Mouse (Mus musculus) heart, postnatal 0 days (tissue): Measurements from ENCODE around the gene Cap2. TPM values are rescaled to one million over a fixed set of nuclear protein-coding genes. Genes with fewer than 3 reads are reported as not detected.

Experiments
- ATAC-seq: fragments of 200-750 bp; cut with Nextera tagmentation; 2 replicates; pipeline ENCODE4 v1.8.0; 2017; ENCODE audit warnings: low read depth, moderate number of reproducible peaks, moderate library complexity; ENCODE audit not compliant: insufficient read depth
- DNase-seq: peaks from one replicate; pipeline ENCODE4 v3.0.0-alpha.2; 2016; ENCODE audit warnings: low spot score
- H3K27ac ChIP-seq: fragments of 300-500 bp; sonication (generic); 2 replicates; pipeline ENCODE4 v1.5.1; 2014; ENCODE audit warnings: low read depth, mild to moderate bottlenecking
- H3K27me3 ChIP-seq: fragments of 300-500 bp; sonication (generic); 2 replicates; pipeline ENCODE4 v1.6.1; 2014; ENCODE audit warnings: low read length, mixed read lengths; ENCODE audit not compliant: control insufficient read depth, insufficient read depth
- H3K36me3 ChIP-seq: fragments of 300-500 bp; sonication (generic); replicated peaks from 2 replicates; pipeline ENCODE4 v1.6.1; 2014; ENCODE audit warnings: low read length, mixed read lengths; ENCODE audit not compliant: control insufficient read depth, insufficient read depth
- H3K4me1 ChIP-seq: fragments of 300-500 bp; sonication (generic); 2 replicates; pipeline ENCODE4 v1.6.1; 2014; ENCODE audit warnings: antibody characterized with exemption; ENCODE audit not compliant: control insufficient read depth, insufficient read depth
- H3K4me2 ChIP-seq: fragments of 300-500 bp; sonication (generic); 2 replicates; pipeline ENCODE4 v1.6.1; 2014; ENCODE audit warnings: low read depth, mild to moderate bottlenecking, low read length, moderate library complexity
- H3K4me3 ChIP-seq: fragments of 300-500 bp; sonication (generic); 2 replicates; pipeline ENCODE4 v1.5.1; 2014; ENCODE audit warnings: low read depth, low read length
- H3K9ac ChIP-seq: fragments of 300-500 bp; sonication (generic); replicated peaks from 2 replicates; pipeline ENCODE4 v1.6.1; 2014; ENCODE audit warnings: low read depth, low read length, mixed read lengths
- H3K9me3 ChIP-seq: fragments of 300-500 bp; sonication (generic); replicated peaks from 2 replicates; pipeline ENCODE4 v1.6.1; 2016; ENCODE audit warnings: low read length; ENCODE audit not compliant: control insufficient read depth
- CTCF ChIP-seq: IDR thresholded peaks from 2 replicates; pipeline ENCODE4 v1.5.1; 2016; ENCODE audit warnings: antibody characterized with exemption, control low read depth, low read depth
- EP300 ChIP-seq: IDR thresholded peaks from 2 replicates; pipeline ENCODE4 v1.6.1; 2016; ENCODE audit warnings: antibody characterized with exemption, low read depth
- WGBS: fragments of 180-500 bp; shearing (Covaris S2); extraction: QIAGEN DNeasy Blood & Tissue Kit; methylation state at CpG from one replicate; pipeline ENCODE4 v1.1.7; 2014; 5-methylcytosine and 5-hydroxymethylcytosine counted together
- polyA plus RNA-seq: library from polyadenylated mRNA; unstranded; fragments of >200 nt; fragmentation: Nextera tagmentation; extraction: Ambion mirVana; gene quantifications from 2 replicates; pipeline ENCODE4 v1.2.1, GENCODE M21; 2015
- total RNA-seq: library from RNA; depleted of rRNA; stranded (reverse); fragments of >200 nt; gene quantifications from 2 replicates; pipeline ENCODE4 v1.2.3, GENCODE M21; 2014; ENCODE audit warnings: low replicate concordance

The Cap2 gene
- total and polyA plus RNA-seq, 2 experiments from 2014 or later, result 144 to 257 TPM

DNA sequence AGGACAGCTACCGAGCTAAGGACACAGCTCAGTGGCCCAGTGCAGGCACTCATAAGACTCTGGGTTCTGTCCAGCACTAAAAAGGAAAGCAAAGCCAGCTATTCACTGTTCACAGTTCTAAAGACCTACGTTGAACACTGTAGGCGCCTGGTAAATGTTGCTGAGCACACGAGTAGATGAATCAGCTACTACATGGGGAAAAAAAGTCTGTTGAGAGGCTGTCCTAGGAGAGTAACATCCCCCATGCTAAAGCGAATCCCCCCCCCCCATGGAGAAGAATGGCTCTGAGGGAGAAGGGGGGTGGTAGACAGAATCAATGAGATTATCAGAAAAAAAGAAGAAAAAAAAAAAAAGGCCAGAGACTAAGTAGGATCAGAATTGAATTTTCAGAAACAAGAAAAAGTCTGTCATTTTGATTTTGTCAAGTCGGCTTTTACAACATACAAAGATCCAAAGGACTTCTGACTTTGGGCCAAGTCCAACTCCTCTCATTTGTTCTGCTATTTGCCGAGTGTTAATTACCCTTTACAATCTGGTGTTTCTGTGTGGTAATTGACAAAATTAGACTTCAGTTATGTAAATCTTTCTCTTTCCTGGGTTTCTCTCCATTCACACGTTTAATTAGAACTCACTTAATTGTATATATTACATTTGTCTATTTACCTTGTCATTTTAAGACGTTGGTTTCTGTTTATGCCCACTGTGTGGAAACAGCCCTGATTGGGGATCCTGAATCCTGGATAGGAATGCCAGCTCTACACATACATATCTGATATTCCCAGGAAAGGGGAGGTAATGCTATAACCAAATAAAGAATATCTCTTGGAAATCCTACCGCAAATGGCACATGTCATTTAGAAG is 139.2 kb downstream of the Cap2 start:
- no peak for TF ChIP-seq CTCF
- TF ChIP-seq EP300, result no peak
- Histone ChIP-seq H3K4me3 (no peak overlapping the region), H3K4me2 (no peak overlapping the region), H3K27me3 (no peaks in the 10 kb centered on the region), H3K9ac (no peak overlapping the region), H3K4me1 (no peaks in the 10 kb centered on the region), H3K36me3 (peaks cover 62% of the 10 kb centered on the region), H3K9me3 (peaks cover 8% of the 10 kb centered on the region), H3K27ac (no peak overlapping the region)
- 93% methylated on average over 10 of the region's 10 CpGs for WGBS
- no peak for ATAC-seq
- DNase-seq, result no peak

DNA sequence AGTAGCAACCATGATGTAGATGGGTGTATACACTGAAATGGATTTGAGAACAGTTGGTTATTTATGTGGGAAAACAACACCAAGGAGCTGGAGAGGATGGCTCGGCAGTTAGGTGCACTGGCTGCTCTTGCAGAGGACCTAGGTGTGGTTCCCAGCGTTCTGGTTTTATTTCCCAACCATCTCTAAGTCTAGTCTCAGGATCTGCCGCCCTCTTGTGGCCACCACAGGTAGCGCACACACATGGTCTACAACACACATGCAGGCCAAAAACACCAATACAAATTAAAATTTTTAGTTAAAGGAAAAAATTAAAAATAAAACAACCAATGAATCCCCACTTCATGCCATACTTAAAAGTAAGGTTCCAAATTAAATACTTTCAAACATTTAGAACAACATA is 140.7 kb downstream of the Cap2 start:
- DNase-seq (no peak), ATAC-seq (no peak)
- Histone ChIP-seq H3K9ac (no peak overlapping the region), H3K4me1 (no peaks in the 10 kb centered on the region), H3K27ac (no peak overlapping the region), H3K36me3 (peaks cover 50% of the 10 kb centered on the region), H3K27me3 (no peaks in the 10 kb centered on the region), H3K9me3 (peaks cover 8% of the 10 kb centered on the region), H3K4me2 (no peak overlapping the region), H3K4me3 (no peak overlapping the region)
- 90% methylated on average over 4 of the region's 4 CpGs for WGBS
- TF ChIP-seq EP300 (no peak), CTCF (peak; percentile 36)

DNA sequence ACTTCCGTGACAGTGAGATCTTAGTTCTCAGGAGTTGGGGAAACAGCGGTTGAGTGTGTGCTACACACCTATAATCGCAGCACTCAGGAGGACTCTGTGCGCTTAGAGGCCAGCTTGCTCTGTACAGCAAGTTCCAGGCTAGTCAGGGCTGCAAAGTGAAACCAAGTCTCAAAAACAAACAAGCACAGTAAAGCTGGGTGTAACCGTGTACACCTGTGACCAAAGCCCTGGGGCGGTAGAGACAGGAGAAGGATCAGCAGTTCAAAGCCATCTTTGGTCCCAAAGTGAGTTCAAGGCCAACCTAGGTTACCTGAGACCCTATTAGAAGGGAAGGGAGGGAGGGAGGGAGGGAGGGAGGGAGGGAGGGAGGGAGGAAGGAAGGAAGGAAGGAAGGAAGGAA is 142.5 kb downstream of the Cap2 start:
- H3K36me3 ChIP-seq, result peaks cover 46% of the 10 kb centered on the region
- no peak overlapping the region for H3K4me2 ChIP-seq
- no peak for ATAC-seq
- no peaks in the 10 kb centered on the region for H3K4me1 ChIP-seq
- H3K9ac ChIP-seq, result no peak overlapping the region
- no peaks in the 10 kb centered on the region for H3K27me3 ChIP-seq
- WGBS, result 94% methylated on average over 6 of the region's 6 CpGs
- peaks cover 8% of the 10 kb centered on the region for H3K9me3 ChIP-seq
- no peak overlapping the region for H3K4me3 ChIP-seq
- no peak for DNase-seq
- no peak for TF ChIP-seq EP300
- no peak for TF ChIP-seq CTCF
- no peak overlapping the region for H3K27ac ChIP-seq

DNA sequence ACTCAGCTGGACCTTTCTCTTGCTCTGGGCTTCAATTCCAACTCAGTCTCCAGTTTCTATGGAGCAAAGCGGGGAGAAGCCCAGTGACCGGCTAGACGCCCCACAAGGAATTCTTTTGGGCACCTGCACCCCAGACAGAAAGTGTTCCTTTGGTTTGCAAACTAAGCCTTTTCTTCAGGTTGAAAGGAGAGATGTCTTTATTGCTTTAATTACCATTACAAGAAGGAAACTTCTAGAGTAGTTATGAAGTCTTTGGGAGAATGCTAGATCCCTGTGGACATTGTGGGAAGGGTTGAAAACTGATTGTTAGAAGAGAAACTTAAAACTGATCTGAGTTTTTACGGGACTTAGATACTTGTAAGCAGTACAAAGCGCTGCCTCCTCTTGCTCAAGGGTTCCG is 143.8 kb downstream of the Cap2 start:
- no peaks in the 10 kb centered on the region for H3K4me1 ChIP-seq
- no peak overlapping the region for H3K4me3 ChIP-seq
- ATAC-seq (no peak), DNase-seq (no peak)
- H3K9ac ChIP-seq, result no peak overlapping the region
- H3K4me2 ChIP-seq, result no peak overlapping the region
- TF ChIP-seq CTCF, result no peak
- no peak for TF ChIP-seq EP300
- H3K27me3 ChIP-seq, result no peaks in the 10 kb centered on the region
- no peak overlapping the region for H3K27ac ChIP-seq
- H3K36me3 ChIP-seq, result peaks cover 43% of the 10 kb centered on the region
- peaks cover 8% of the 10 kb centered on the region for H3K9me3 ChIP-seq
- 89% methylated on average over 6 of the region's 6 CpGs for WGBS

DNA sequence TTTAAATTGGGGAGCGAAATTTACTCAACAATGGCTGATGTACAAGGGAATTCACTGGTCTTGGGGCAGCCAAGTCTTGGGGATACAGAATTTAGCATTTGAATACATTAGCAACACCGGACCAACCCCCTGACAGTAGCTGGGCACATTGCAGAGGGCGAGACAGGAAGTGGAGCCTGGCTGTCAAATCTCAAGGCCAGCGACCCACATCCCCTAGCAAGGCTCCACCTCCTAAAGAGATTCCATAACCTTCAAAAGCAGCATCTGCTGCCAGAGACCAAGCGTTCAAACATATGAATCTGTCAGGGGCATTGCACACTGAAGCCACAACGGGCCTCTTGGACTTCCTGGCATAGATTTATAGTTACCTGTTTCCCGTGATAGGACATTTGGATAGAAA is 150.2 kb downstream of the Cap2 start:
- ATAC-seq (no peak), DNase-seq (no peak)
- peaks cover 27% of the 10 kb centered on the region; the same call in 1 of the 2 replicates for H3K36me3 ChIP-seq
- H3K27me3 ChIP-seq, result no peaks in the 10 kb centered on the region
- H3K4me1 ChIP-seq, result no peaks in the 10 kb centered on the region
- H3K4me3 ChIP-seq, result no peak overlapping the region
- H3K9ac ChIP-seq, result no peak overlapping the region
- no peaks in the 10 kb centered on the region for H3K9me3 ChIP-seq
- 78% methylated on average over 7 of the region's 7 CpGs for WGBS
- no peak for TF ChIP-seq CTCF
- no peak for TF ChIP-seq EP300
- no peak overlapping the region for H3K4me2 ChIP-seq
- no peak overlapping the region for H3K27ac ChIP-seq

DNA sequence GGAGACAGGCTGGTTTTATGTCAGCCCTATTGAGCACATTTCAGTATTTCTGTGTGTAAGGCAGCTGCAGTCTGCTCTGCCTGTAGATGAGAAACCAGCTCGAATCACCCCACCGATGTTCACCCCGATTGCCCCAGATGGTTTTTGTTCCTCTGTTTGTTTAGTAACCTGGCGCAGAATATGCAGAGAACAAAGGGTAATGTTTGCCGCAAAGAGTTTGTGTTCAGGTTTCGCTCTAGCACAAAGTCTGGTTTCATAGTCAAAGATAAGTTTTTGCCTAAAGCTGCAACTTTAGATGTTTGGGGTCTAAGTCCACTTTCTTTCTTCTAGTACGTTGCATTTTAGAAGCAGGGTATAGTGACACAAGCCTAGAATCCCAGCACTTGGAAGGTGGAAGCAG is 151.0 kb downstream of the Cap2 start:
- H3K4me2 ChIP-seq, result no peak overlapping the region
- H3K4me3 ChIP-seq, result no peak overlapping the region
- H3K9me3 ChIP-seq, result no peaks in the 10 kb centered on the region
- H3K4me1 ChIP-seq, result no peaks in the 10 kb centered on the region
- DNase-seq (no peak), ATAC-seq (no peak)
- no peak overlapping the region for H3K27ac ChIP-seq
- 89% methylated on average over 7 of the region's 7 CpGs for WGBS
- H3K9ac ChIP-seq, result no peak overlapping the region
- H3K27me3 ChIP-seq, result no peaks in the 10 kb centered on the region
- TF ChIP-seq EP300, result no peak
- peaks cover 24% of the 10 kb centered on the region; the same call in 1 of the 2 replicates for H3K36me3 ChIP-seq
